Mouse (Mus musculus) induced T-regulatory cell, adult 2 months (primary cell): ENCODE data around the gene Tet3.

Experiments
- DNase-seq: peaks from one replicate; pipeline ENCODE4 v3.0.0-alpha.2; 2012; ENCODE audit warnings: low read depth

Tet3 gene

GRCm38 (mm10) chr6:83478217-83478616 is 19.3 kb upstream of the Tet3 start:
- peak; percentile 35 for DNase-seq

- DNase-seq: no peak
These were observed 16.5 kb upstream of the Tet3 start for GRCm38 (mm10) chr6:83475431-83475830.

- DNase-seq: no peak
These were observed 14.4 kb upstream of the Tet3 start for GRCm38 (mm10) chr6:83473240-83473639.

GRCm38 (mm10) chr6:83471739-83472138 is 12.9 kb upstream of the Tet3 start:
- DNase-seq: no peak

- no peak for DNase-seq
These were observed 5.1 kb upstream of the Tet3 start for GRCm38 (mm10) chr6:83464011-83464410.

- DNase-seq: no peak
These were observed 1.7 kb downstream of the Tet3 start for GRCm38 (mm10) chr6:83456984-83457810.

GRCm38 (mm10) chr6:83456131-83456983 is 2.5 kb downstream of the Tet3 start:
- peak; percentile 89 for DNase-seq

- DNase-seq: peak; percentile 70
These were observed 3.4 kb downstream of the Tet3 start for GRCm38 (mm10) chr6:83455328-83456130.

- DNase-seq: no peak
These were observed 5.2 kb downstream of the Tet3 start for GRCm38 (mm10) chr6:83453706-83454105.

- peak; percentile 62 for DNase-seq
These were observed 8.2 kb downstream of the Tet3 start for GRCm38 (mm10) chr6:83450451-83451303.

GRCm38 (mm10) chr6:83449440-83449839 is 9.4 kb downstream of the Tet3 start:
- DNase-seq: no peak

GRCm38 (mm10) chr6:83448911-83449310 is 10.0 kb downstream of the Tet3 start:
- DNase-seq: peak; percentile 59

GRCm38 (mm10) chr6:83447031-83447430 is 11.9 kb downstream of the Tet3 start:
- no peak for DNase-seq

- no peak for DNase-seq
These were observed 13.1 kb downstream of the Tet3 start for GRCm38 (mm10) chr6:83445796-83446195.

- no peak for DNase-seq
These were observed 15.2 kb downstream of the Tet3 start for GRCm38 (mm10) chr6:83443441-83444340.

GRCm38 (mm10) chr6:83442639-83443038 is 16.2 kb downstream of the Tet3 start:
- no peak for DNase-seq

GRCm38 (mm10) chr6:83441259-83442061 is 17.4 kb downstream of the Tet3 start:
- DNase-seq: peak; percentile 86

GRCm38 (mm10) chr6:83440510-83441258 is 18.2 kb downstream of the Tet3 start:
- peak; percentile 77 for DNase-seq

- DNase-seq: no peak
These were observed 18.7 kb downstream of the Tet3 start for GRCm38 (mm10) chr6:83440197-83440509.
